Mouse (Mus musculus) cerebellum, adult 8-10 months (tissue): Measurements from ENCODE around the gene Cchcr1.
A peak's percentile ranks its signal among the peaks of the same experiment; 100 is the strongest.
"Not testable (repeated sequence)": the region's sequence is repeated elsewhere in the genome, so short reads cannot be mapped to it uniquely, and the experiment has no call there.

ENCODE experiments used
- DNase-seq: peaks from one replicate; pipeline ENCODE4 v3.0.0; 2022

Cchcr1 gene

GRCm38 (mm10) chr17:35516652-35517500 lies at the start of gene Cchcr1, which contains the start of gene Tcf19:
Gene Cchcr1 (plus strand): TSS chr17:35517100.
Gene Tcf19 (minus strand): TSS chr17:35516824.
- peak; percentile 92 for DNase-seq

- not testable (repeated sequence) for DNase-seq
Measured at GRCm38 (mm10) chr17:35468936-35469335, 48.0 kb upstream of the Cchcr1 start.

GRCm38 (mm10) chr17:35469842-35470751 lies 46.8 kb upstream of the Cchcr1 start, which contains the start of gene H2-Q10:
Gene H2-Q10 (plus strand): TSS chr17:35470089.
- DNase-seq, result no peak

- peak; percentile 41 for DNase-seq
Measured at GRCm38 (mm10) chr17:35484066-35484465, 32.8 kb upstream of the Cchcr1 start.

- no peak for DNase-seq
Measured at GRCm38 (mm10) chr17:35485702-35486101, 31.2 kb upstream of the Cchcr1 start.

- no peak for DNase-seq
Measured at GRCm38 (mm10) chr17:35486726-35487125, 30.2 kb upstream of the Cchcr1 start.

GRCm38 (mm10) chr17:35488041-35488440 lies 28.9 kb upstream of the Cchcr1 start:
- no peak for DNase-seq

GRCm38 (mm10) chr17:35490320-35490719 lies 26.6 kb upstream of the Cchcr1 start:
- DNase-seq, result no peak

GRCm38 (mm10) chr17:35497124-35497523 lies 19.8 kb upstream of the Cchcr1 start:
- DNase-seq, result no peak

GRCm38 (mm10) chr17:35502226-35502625 lies 14.7 kb upstream of the Cchcr1 start:
- DNase-seq, result no peak

GRCm38 (mm10) chr17:35502762-35503161 lies 14.1 kb upstream of the Cchcr1 start:
- DNase-seq, result no peak

GRCm38 (mm10) chr17:35503849-35504248 lies 13.1 kb upstream of the Cchcr1 start:
- no peak for DNase-seq

GRCm38 (mm10) chr17:35504628-35505481 lies 12.0 kb upstream of the Cchcr1 start:
- DNase-seq, result no peak

- no peak for DNase-seq
Measured at GRCm38 (mm10) chr17:35505776-35506175, 11.1 kb upstream of the Cchcr1 start, which contains the start of gene Pou5f1. Gene Pou5f1 (plus strand): TSS chr17:35506018.

GRCm38 (mm10) chr17:35506881-35507280 lies 10.0 kb upstream of the Cchcr1 start:
- no peak for DNase-seq

- no peak for DNase-seq
Measured at GRCm38 (mm10) chr17:35507556-35508260, 9.2 kb upstream of the Cchcr1 start.

- DNase-seq, result not testable (repeated sequence)
Measured at GRCm38 (mm10) chr17:35508279-35508678, 8.6 kb upstream of the Cchcr1 start.

- DNase-seq, result no peak
Measured at GRCm38 (mm10) chr17:35509284-35509683, 7.6 kb upstream of the Cchcr1 start.

GRCm38 (mm10) chr17:35512916-35513626 lies 3.8 kb upstream of the Cchcr1 start:
- DNase-seq, result no peak

- DNase-seq, result peak; percentile 59
Measured at GRCm38 (mm10) chr17:35513886-35514285, 3.0 kb upstream of the Cchcr1 start.

- no peak for DNase-seq
Measured at GRCm38 (mm10) chr17:35514756-35515155, 2.1 kb upstream of the Cchcr1 start.
